Mouse (Mus musculus): ENCODE measurements around the gene Gmppa.

The Gmppa gene

GRCm38 (mm10) chr1:75456746-75457564 is 21.2 kb downstream of the Gmppa start:
- peak; percentile 44 for DNase-seq (ENCODE audit: low spot score)

DNA sequence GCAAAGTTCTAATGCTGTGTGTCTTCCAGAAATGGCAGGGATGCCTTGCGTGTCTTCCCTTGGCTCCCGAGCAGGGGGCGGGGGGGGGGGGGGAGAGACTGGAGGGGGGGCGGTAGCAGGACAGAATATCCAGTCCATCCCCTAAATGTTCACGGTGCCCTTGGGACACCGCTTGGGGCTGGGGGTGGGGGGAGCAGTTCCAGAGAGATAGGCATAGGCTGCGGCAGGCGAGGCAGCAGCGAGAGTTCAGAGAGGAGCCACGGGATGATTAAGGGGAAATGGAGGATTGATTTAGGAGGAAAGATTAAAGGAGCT is 21.9 kb downstream of the Gmppa start:
- DNase-seq (ENCODE audit: low spot score), result peak; percentile 62

GRCm38 (mm10) chr1:75458025-75458788 is 22.5 kb downstream of the Gmppa start:
- DNase-seq (ENCODE audit: low spot score), result peak; percentile 80

- peak; percentile 61 for DNase-seq (ENCODE audit: low spot score)
These were observed 23.3 kb downstream of the Gmppa start for GRCm38 (mm10) chr1:75458789-75459684.

DNA sequence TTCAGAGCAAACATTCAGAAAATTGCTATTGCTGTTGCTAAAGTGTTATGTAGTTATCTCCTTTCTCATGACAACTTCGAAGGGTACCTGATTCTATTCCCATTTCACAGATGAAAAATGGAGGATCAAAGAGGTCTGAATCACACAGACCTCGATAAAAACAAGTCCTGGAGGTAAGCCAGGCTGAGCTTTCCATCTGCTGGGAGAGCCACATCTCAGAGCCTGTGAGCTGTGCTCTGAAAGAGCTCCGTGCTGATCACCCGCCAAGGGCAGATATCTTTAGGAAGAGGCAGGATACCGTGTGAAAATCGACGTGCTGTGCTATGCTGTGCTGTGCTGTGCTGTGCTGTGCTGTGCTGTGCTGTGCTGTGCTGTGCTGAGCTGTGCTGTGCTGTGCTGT is 24.6 kb downstream of the Gmppa start:
- DNase-seq (ENCODE audit: low spot score), result no peak

GRCm38 (mm10) chr1:75462636-75463035 is 26.9 kb downstream of the Gmppa start:
- no peak for DNase-seq (ENCODE audit: low spot score)

GRCm38 (mm10) chr1:75463652-75464204 is 28.0 kb downstream of the Gmppa start:
- DNase-seq (ENCODE audit: low spot score), result peak; percentile 41

DNA sequence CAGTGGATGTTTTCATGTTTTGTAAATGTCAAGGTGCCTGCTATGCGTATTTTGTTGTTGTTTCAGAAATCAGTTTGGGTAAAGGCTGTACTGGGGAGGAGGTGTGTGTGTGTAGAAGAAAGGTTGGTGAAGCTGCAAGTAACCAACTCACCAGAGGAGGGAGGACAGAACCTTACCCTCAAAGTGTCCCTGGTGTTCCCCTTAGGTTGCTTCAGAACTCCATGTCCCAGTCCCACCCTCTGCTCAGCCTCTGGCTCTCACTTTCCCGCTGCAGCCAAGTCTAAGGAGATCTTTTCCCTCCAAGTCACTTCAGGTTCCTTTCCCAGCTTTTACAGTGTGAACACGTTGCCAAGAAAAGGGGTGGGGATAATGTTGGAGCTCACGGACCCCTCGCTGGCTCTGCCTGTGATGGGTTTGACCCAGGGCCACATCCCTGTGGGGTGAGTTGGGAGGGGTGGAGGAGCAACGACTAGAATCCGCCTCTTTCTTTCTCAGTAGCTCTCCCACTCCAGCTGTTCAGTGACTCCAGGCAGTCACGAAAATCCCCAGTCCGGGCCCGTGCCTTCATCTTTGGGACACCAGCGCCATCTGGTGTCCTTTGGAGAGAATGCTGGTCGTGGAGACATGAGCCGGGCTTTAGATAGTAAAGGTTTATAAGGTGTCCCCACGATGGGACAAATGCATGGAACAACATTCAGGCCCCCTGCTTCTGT is 31.6 kb downstream of the Gmppa start:
- peak; percentile 90 for DNase-seq (ENCODE audit: low spot score)

GRCm38 (mm10) chr1:75469287-75469825 is 33.6 kb downstream of the Gmppa start:
- no peak for DNase-seq (ENCODE audit: low spot score)

- DNase-seq (ENCODE audit: low spot score), result no peak
These were observed 40.7 kb downstream of the Gmppa start for GRCm38 (mm10) chr1:75476441-75476840.

GRCm38 (mm10) chr1:75477264-75477965 is 41.7 kb downstream of the Gmppa start:
- DNase-seq (ENCODE audit: low spot score), result peak; percentile 88

- no peak for DNase-seq (ENCODE audit: low spot score)
These were observed 42.2 kb downstream of the Gmppa start for GRCm38 (mm10) chr1:75477966-75478290.

DNA sequence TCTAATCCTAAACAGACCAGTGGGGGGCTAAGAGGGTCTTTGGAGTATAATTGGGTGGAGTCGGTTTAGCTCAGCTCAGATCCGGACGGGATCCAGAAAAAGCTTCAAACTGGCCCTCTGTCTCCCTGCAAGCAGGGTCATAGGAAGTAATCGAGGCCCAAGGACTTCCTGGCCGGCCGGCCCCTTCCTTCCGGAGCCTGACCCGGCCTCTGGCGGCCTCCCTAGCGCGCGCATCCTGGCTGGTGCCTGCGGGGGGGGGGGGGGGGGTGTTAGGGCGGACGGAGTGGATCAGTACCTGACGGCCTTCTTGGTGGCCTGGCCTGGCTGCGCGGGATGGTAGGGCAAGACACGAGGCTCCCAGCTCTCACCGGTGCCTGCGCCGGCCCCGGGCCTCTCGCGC is 42.8 kb downstream of the Gmppa start:
- DNase-seq (ENCODE audit: low spot score), result peak; percentile 66

DNA sequence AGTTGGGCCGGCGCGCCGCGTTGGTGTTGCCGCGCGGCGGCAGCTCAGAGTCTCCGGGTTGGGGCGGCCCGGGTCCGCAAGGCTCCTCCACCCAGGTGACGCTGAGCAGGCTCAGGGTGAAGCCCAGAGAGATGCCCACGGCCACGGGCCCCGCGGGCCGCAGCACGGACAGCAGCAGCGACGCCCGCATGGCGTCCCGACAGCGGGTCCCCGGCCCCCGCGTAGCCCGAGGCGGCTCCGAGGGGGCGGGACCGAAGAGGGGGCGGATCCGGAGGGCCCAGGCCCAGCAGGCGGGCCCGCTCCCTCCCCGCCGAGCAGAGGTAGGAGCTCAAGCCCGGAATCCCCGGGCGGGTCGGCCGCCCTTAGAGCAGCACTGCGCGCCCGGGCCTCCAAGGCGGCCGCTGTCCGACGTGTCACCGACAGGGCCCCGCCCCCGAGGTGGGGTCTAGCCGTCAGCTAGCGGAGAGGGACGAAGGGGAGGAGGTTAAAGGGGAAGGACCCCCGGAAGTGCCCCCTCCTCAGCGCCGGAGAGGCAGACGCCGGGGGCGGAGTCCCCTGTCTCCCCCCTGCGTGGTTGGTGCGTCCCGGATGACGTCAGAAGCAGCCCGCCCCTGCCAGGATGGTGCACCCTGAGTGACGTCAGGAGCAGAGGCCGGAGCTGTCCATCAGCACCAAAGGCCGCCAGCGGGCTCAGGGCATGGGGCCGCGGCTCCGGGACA is 43.3 kb downstream of the Gmppa start, which contains the start of the genes Chpf and Tmem198:
Gene Chpf, minus strand, starts transcription at position 392 of the 719 bp plus-strand sequence.
Gene Tmem198, plus strand, starts transcription at position 617 of the 719 bp plus-strand sequence.
- peak; percentile 98 for DNase-seq (ENCODE audit: low spot score)

DNA sequence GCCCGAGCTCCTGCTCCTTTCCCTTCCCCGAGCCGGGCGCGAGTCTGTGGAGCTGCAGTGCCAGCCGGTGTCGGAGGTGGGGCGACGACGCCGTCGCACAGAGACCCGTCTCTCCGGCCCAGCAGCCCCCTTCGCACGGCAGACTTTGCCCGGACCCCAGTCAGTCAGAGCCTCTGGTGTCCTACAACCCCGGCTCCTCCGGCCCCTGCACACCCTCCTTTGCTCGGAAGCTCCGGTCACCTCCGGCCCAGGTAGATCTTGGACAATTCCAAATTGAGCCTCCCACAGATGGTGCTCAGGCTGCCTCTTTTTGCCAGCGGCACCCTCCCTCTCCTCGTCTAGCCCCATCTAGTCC is 43.9 kb downstream of the Gmppa start:
- no peak for DNase-seq (ENCODE audit: low spot score)

- DNase-seq (ENCODE audit: low spot score), result no peak
These were observed 44.3 kb downstream of the Gmppa start for GRCm38 (mm10) chr1:75480036-75480435.

DNA sequence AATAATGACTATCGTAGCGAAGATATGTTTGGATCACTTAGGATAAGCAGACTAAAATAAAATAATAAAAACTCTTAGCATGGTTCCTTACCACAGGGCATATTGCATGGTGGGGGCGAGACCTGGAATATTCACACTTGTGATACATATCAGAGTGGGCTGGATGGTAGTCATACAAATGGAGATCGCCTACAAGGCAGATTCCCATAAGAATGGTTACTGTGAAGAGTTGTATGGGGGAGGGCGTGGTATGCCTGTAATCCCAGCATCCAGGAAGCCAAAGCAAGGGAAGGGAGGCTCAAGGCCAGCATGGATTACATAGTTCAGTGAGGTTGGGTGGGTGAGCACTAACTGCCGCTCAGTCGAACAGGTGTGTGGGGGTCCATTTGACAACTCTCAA is 45.0 kb downstream of the Gmppa start:
- DNase-seq (ENCODE audit: low spot score), result no peak

DNA sequence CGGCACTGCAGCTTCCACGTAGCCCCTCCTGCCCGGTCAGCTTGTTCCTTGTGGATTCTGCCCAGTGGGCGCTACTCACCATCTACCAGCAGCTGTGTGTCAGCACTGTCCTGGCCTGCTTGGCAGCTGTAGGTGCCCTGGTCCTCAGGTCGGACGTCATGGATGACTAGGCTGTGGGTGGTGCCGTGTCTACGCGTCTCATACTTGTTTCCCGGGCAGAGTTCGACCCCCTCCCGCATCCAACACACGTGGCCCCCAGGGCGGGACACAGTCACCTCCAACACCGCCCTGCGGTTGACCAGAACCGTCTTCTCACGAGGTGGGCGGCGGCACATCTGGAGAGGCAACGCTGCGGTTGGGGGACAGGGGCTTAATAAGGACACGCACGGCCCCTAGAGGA is 50.8 kb downstream of the Gmppa start:
- peak; percentile 76 for DNase-seq (ENCODE audit: low spot score)

- peak; percentile 44 for DNase-seq (ENCODE audit: low spot score)
These were observed 51.3 kb downstream of the Gmppa start for GRCm38 (mm10) chr1:75487040-75487404.
